Mouse (Mus musculus) kidney, postnatal 36 days (tissue): ENCODE measurements around the gene Crbn.

Source experiments
- DNase-seq, 2 experiments: peaks; one replicate each; pipeline ENCODE4 v3.0.0; 2021 to 2022; ENCODE audit warnings: mixed read lengths in 2 of 2

The Crbn gene

DNA sequence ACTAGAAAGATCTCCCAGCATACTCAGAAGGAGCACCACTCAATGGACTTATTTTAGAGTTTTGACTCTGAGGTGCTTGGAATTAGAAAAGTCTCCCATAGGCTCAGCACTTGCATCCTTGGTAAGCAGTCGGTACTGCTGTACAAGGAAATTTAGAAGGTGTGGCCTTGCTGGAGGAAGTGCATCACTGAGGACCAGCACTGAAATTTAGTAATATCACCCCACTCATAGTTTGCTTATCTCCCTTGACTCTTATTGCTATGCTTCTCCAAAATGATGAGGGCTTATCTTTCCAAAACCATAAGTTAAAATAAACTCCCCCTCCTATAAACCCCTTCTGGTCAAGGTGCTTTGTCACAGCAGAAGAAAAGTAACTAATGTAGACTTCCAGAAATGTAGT lies 38.4 kb downstream of the Crbn start:
- DNase-seq, result no peak

DNA sequence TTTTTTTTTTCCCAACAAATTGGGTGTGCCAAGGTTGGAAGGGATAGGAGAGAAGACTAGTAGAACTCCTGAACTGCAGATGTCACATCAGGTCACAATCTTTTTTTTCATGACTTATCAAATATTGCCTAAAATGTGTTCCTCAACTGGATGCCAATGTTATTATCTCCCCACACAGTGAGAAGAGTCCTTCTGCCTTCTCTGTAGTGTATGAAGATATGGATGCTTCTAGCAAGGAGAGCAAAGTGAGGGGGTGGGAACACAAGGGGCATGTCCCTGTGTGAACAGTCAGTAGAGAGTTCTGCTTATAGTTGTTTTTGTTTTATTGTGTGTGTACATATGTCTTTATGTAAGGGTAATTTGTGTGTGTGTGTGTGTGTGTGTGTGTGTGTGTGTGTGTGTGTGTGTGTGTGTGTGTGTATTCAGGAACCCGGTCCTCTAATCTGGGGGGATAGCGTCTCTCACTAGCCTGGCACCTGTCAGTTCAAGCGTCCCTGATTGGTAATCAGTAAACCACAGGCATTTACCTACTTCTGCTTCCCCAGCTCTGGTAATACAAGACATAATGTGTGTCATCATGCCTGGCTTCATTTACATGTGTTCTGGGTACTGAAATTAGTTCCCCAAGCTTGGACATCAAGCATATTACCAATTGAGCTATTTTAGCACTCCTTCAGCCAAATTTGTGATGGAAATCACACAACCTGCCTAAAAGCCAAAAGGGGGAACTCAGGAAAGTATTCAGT lies 39.2 kb downstream of the Crbn start:
- DNase-seq, result no peak

DNA sequence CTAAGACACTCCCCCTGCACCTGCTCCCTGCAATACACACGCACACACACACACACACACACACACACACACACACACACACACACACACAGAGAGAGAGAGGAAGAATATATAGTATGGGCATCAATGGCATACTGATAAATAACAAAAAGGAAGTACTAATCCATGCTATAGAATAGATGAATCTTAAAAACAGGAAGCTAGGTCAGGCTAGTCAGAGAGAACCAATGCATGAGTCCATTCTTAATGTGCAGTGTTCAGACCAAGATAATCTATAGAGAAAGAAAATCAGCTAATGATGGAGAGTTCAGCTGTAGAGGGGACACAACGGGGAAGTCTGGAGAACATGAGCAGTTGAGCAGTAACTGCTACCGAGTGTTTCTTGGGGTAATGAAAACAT lies 41.6 kb downstream of the Crbn start:
- DNase-seq, result no peak

DNA sequence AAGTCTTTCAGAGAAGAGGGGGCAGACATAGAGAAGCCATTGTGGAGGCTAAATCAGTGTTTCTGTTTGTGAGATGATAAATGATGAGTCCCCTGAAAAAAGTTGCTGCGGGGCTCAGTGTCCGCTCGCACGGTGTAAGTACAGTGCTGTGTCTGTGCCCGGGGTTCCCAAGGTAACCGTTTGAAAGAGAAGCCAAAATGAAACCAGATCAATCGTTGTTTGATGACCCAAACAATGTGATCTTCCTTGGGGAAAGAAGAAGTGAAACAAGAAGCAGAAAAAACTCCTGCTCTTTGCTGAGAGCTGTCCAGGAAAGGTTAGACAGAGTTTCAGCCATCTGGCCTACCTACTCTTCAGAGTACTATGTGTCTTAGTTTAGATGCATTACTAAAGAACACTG lies 49.6 kb downstream of the Crbn start:
- DNase-seq, result no peak

DNA sequence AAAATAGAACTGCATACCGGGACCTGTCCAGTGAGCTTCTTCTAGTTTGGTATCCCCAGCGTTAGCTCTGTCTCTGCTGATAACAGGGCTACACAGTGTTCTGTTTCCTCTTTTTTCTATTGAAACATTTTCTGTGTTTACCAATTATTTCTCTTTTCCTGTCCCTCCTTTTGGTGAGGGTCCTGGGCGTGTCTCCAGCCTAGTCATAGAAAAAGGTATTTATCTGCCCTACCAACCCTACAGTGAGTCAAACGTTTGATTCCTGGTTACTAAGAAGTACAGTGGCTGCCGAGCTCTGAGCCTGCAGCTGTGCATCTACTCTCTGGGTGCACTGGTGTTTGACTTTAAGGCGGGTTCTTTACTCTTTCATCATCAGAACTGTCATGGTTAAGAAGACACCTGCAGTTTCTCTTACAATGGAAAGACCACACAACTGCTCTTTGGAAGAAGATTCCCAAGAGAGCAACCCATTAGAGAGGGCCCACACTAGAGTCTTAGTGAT lies 50.9 kb downstream of the Crbn start, which contains the start of gene Il5ra:
Il5ra (minus strand) TSS at position 151 of the 502 bp plus-strand sequence.
- no peak for DNase-seq

DNA sequence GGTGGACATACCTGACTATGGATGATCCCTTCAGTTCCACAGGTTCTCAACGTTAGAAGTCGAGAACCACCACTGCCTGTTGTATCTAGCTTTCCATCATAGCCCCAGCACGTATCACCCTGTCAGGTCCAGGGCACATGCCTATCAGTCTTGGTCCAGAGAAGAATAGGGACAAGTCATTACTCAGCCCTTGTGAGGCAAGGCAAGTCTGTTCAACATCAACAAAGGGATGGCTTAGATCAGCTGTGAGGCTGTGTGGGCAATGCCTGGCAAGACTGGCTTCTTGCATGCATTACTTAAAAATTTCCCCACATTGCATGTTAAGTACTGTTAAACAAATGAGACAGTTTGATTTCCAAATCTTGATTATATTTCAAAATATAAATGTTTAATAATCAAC lies 52.1 kb downstream of the Crbn start:
- no peak for DNase-seq

DNA sequence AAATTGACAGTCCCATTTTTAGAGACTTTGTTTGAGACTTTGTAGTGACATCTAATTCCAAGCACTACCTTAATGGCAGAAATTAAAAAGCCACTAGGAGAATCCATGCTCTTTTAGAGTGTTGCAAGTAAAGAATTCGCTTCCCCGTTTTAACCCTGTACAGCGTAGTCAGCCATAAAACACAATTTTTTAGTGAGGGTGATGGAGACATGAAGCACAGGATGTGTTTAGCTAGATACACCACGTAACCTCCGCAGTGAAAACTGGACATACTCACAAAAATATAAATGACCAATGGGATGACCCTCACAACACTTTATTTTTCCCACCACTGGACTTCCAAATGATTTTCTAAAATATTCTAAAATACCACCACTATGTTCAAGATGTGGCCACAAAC lies 52.6 kb downstream of the Crbn start:
- no peak for DNase-seq

DNA sequence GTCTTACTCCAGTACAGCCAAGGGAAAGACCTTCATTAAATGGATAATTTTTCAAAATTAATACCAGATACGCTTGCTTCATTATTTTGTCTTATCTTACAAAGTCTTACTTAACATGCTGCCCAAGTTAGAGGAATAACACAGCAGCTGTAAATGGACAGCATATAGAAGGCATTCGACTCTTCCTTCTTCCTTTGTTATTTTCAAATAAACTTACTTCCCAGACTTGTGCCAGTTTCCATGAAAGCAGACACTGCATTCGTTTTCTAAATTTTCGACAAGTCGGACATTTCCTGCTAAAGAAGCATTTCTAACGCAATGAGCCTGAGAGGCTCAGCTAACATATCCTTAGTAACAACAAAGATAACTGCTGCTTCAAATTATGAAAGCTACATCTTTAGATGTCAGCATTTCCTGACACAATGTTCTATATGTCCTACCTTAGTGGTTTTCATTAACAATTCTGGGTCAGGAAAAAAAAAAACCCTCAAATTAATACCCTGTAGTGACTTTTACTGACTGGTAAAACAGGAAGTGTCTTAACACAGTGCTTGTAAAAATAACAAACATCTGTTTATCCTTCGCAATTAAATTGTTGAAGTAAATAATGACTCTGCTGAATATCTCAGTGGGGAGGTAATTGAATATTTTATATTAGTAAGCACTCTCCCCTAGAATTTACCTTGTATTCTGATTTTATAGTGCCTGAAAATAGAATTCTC lies 54.0 kb downstream of the Crbn start:
- no peak for DNase-seq

DNA sequence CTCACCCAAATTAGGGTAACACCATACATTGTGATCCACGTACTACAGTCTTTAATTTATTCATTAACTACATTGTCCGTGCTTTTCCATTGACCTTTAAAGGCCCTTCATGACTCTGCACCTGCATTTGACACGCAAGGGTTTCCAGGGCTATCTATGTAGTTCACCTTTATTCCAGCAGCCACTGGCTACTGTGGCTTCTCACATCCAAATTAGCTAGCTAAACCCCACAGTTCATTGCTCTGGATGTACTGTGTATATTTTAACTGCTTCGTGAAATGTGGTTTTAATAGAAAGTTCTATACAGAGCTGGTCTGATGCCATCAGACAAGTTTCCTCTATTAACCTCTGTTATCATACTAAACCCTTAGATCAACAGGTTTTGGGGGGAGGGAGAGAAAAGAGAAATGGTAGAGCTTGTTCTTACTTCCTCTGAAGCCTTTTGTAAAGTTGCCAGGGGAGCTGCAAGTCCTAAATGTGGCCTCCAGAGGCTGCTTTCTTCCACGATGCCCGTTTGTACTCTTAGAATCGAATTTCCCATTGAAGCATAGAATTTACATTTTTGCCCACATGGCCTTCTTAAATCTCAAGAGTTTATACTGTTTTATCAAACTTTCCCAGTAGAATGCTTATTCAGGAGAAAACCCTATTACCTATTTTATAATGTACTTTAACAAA lies 56.2 kb downstream of the Crbn start:
- no peak for DNase-seq

DNA sequence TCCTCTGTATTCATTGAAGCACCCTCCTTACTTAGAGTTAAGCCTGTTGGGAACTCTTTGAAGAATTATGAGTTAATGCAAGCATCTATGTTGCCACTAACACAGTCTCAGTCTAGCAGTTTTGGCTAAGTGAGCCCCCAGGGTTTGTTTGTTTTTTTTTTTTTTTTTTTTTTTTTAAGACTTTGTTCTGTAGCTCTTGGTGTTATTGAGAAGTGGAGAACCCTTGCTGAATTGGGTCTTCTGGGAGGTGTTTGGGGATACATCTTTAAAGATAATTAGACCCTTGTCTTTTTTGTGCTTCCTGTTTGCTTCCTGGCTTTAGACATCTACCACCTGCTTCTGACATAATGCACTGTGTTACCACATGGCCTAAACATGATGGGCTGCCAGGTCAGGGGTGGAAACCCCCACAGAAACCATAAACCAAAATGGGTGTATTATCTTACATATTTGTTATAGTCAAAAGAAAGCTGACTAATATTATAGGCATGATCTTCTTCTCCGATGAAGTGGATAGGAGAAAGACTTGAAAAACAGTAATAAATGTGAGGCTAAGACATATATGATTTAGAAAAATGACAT lies 59.5 kb downstream of the Crbn start:
- DNase-seq, result no peak

DNA sequence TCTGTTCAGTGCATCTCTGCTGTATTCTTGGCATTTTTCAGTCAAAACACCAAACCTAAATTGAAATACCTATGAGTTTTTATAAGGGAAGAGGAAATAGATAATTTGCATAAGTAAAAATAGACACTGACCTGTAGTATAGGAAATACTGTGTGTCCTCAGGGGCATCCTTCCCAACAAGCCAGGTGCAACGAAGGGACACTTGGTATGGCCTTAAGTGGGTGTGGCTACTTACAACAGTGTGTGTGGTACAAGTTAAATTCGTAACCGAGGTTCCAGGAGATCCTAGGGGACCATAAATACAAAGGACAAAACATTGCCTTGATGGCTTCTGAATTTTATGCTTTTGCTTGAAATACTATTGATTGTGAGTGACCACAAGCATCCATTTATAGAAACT lies 61.6 kb downstream of the Crbn start:
- no peak for DNase-seq

DNA sequence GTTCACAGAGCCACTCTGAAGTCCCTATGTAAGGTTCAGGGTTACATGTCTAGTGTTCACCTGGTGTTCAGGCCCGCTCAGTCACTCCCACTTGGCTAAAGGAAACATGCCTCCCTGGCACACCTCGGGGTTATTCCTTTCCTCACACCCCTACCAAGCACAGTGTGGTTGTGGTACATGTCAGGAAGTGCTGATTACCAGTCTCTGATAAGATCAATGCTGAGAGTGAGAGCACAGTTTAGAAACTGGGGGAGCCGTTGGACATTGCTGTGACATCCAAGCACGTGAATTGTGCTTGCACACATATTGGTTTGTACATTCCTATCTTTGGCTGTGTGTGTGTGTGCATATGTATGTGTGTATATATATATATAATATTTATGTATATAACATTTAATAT lies 67.3 kb downstream of the Crbn start:
- DNase-seq, result no peak
